Mouse (Mus musculus): ENCODE results near the gene Pou2f2.

The Pou2f2 gene

GRCm38 (mm10) chr7:25179606-25180161, at the start of gene Pou2f2:
TSS of gene Pou2f2 (minus strand) at chr7:25179726.
- peak in 1 of 2 experiments; percentile 30 for DNase-seq (ENCODE audit: low spot score in 2 of 2)

GRCm38 (mm10) chr7:25227523-25228300, 48.2 kb upstream of the Pou2f2 start:
- DNase-seq (ENCODE audit: low spot score in 2 of 2): no peak

- no peak for DNase-seq (ENCODE audit: low spot score in 2 of 2)
These were observed 42.9 kb upstream of the Pou2f2 start for GRCm38 (mm10) chr7:25222275-25222967.

- DNase-seq (ENCODE audit: low spot score in 2 of 2): peak; percentile 92 to 94
These were observed 41.8 kb upstream of the Pou2f2 start, which contains the start of gene Zfp526 for GRCm38 (mm10) chr7:25221102-25221883. TSS of gene Zfp526 (plus strand) at chr7:25221425.

- DNase-seq (ENCODE audit: low spot score in 2 of 2): no peak
These were observed 41.1 kb upstream of the Pou2f2 start, which contains the start of gene Dedd2 for GRCm38 (mm10) chr7:25220457-25221101. TSS of gene Dedd2 (minus strand) at chr7:25220615.

- DNase-seq (ENCODE audit: low spot score in 2 of 2): peak; percentile 95 to 96
These were observed 40.4 kb upstream of the Pou2f2 start for GRCm38 (mm10) chr7:25219756-25220456.

- DNase-seq (ENCODE audit: low spot score in 2 of 2): no peak
These were observed 39.9 kb upstream of the Pou2f2 start for GRCm38 (mm10) chr7:25219416-25219750.

- peak; percentile 32 to 53 for DNase-seq (ENCODE audit: low spot score in 2 of 2)
These were observed 39.3 kb upstream of the Pou2f2 start for GRCm38 (mm10) chr7:25218705-25219415.

- DNase-seq (ENCODE audit: low spot score in 2 of 2): no peak
These were observed 38.3 kb upstream of the Pou2f2 start for GRCm38 (mm10) chr7:25217653-25218395.

- no peak for DNase-seq (ENCODE audit: low spot score in 2 of 2)
These were observed 34.6 kb upstream of the Pou2f2 start for GRCm38 (mm10) chr7:25214172-25214571.

GRCm38 (mm10) chr7:25213099-25213498, 33.6 kb upstream of the Pou2f2 start:
- no peak for DNase-seq (ENCODE audit: low spot score in 2 of 2)

GRCm38 (mm10) chr7:25210482-25210881, 31.0 kb upstream of the Pou2f2 start:
- no peak for DNase-seq (ENCODE audit: low spot score in 2 of 2)

- no peak for DNase-seq (ENCODE audit: low spot score in 2 of 2)
These were observed 29.7 kb upstream of the Pou2f2 start for GRCm38 (mm10) chr7:25209161-25209622.

GRCm38 (mm10) chr7:25206094-25206830, 26.7 kb upstream of the Pou2f2 start:
- no peak for DNase-seq (ENCODE audit: low spot score in 2 of 2)

GRCm38 (mm10) chr7:25205355-25206093, 26.0 kb upstream of the Pou2f2 start:
- DNase-seq (ENCODE audit: low spot score in 2 of 2): peak; percentile 41 to 42

GRCm38 (mm10) chr7:25203624-25204023, 24.1 kb upstream of the Pou2f2 start:
- DNase-seq (ENCODE audit: low spot score in 2 of 2): no peak

GRCm38 (mm10) chr7:25197384-25198018, 18.0 kb upstream of the Pou2f2 start:
- DNase-seq (ENCODE audit: low spot score in 2 of 2): no peak

All from spleen, postnatal 14 days (tissue).